ENCODE assay signal across 18 mouse cellular contexts in the genomic region with DNA sequence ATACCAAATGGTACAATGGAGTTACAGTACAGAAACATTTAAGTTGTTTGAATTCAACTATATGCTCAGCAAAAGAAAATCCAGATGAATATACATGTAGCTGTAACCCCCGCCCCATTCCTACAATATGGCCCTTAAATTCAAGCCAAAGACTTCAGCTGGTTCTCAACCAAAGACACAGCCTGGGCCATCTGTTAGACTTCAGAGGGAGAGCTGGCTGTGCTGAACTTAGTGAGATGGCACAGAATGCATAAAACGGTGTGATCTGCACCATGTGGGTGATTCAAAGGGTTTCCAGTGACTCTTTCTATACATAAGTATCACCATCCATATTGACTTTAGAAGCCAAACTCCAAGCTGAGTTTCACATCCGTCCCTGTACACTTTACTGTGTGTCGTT. TPM values are rescaled to one million over a fixed set of nuclear protein-coding genes. Genes with fewer than 3 reads are reported as not detected.
DNase-seq lines count a peak whose midpoint lies in the region; ATAC-seq lines count a peak whose summit lies in the region.
"Had no signal": no experiment of that assay in that cellular context is flagged by ENCODE, and none has a peak within 500 bp of the region (broad histone marks: within the 10 kb centered on the region; RNA-seq: fewer than 3 reads in every experiment).

No protein-coding gene starts in this region.

- H3K27ac ChIP-seq in forebrain, embryonic 13.5 days, result no peak overlapping the region
- H3K27ac ChIP-seq in forebrain, embryonic 12.5 days, result no peak overlapping the region
- H3K27ac ChIP-seq in midbrain, embryonic 11.5 days (ENCODE audit: low read depth, low read length), result no peak overlapping the region
- H3K27ac ChIP-seq in midbrain, embryonic 15.5 days, result no peak overlapping the region
- no peak overlapping the region for H3K27ac ChIP-seq in intestine, embryonic 15.5 days
- H3K27ac ChIP-seq: embryonic facial prominence, embryonic 13.5 days; heart, embryonic 13.5 days; hindbrain, postnatal 0 days; limb, embryonic 10.5 days; liver, embryonic 13.5 days; neural tube, embryonic 13.5 days had no signal

- H3K9me3 ChIP-seq in forebrain, embryonic 13.5 days (replicated peaks), result no peaks in the 10 kb centered on the region
- no peaks in the 10 kb centered on the region for H3K9me3 ChIP-seq in forebrain, embryonic 12.5 days
- H3K9me3 ChIP-seq in midbrain, embryonic 11.5 days (ENCODE audit: control insufficient read depth, low read length), result no peaks in the 10 kb centered on the region
- H3K9me3 ChIP-seq in midbrain, embryonic 15.5 days, result no peaks in the 10 kb centered on the region
- no peaks in the 10 kb centered on the region for H3K9me3 ChIP-seq in intestine, embryonic 15.5 days
- H3K9me3 ChIP-seq: embryonic facial prominence, embryonic 13.5 days; heart, embryonic 13.5 days; limb, embryonic 10.5 days; liver, embryonic 13.5 days; neural tube, embryonic 13.5 days had no signal

- 85% methylated on average over 4 of the region's 4 CpGs for WGBS in forebrain, embryonic 13.5 days
- 87% methylated on average over 4 of the region's 4 CpGs for WGBS in forebrain, embryonic 12.5 days
- 95% methylated on average over 4 of the region's 4 CpGs for WGBS in midbrain, embryonic 11.5 days
- WGBS in midbrain, embryonic 15.5 days, result 90% methylated on average over 4 of the region's 4 CpGs
- 88% methylated on average over 4 of the region's 4 CpGs for WGBS in intestine, embryonic 15.5 days

- H3K4me2 ChIP-seq in forebrain, embryonic 13.5 days, result no peak overlapping the region
- no peak overlapping the region for H3K4me2 ChIP-seq in forebrain, embryonic 12.5 days
- no peak overlapping the region for H3K4me2 ChIP-seq in midbrain, embryonic 11.5 days
- H3K4me2 ChIP-seq in midbrain, embryonic 15.5 days, result no peak overlapping the region
- H3K4me2 ChIP-seq in intestine, embryonic 15.5 days (replicated peaks), result no peak overlapping the region
- H3K4me2 ChIP-seq: embryonic facial prominence, embryonic 13.5 days; heart, embryonic 13.5 days; liver, embryonic 13.5 days; neural tube, embryonic 13.5 days had no signal

- peaks cover 9% of the 10 kb centered on the region; the same call in 1 of the 2 replicates for H3K4me1 ChIP-seq in forebrain, embryonic 13.5 days
- peaks cover 12% of the 10 kb centered on the region for H3K4me1 ChIP-seq in forebrain, embryonic 12.5 days
- peaks cover 5% of the 10 kb centered on the region; the same call in 1 of the 2 replicates for H3K4me1 ChIP-seq in midbrain, embryonic 11.5 days (ENCODE audit: control insufficient read depth, insufficient read depth, low read length)
- H3K4me1 ChIP-seq in midbrain, embryonic 15.5 days, result peaks cover 7% of the 10 kb centered on the region; the same call in 1 of the 2 replicates
- H3K4me1 ChIP-seq in intestine, embryonic 15.5 days (replicated peaks), result 0 out of 2 replicates have a peak, but pooled peaks cover 5% of the 10 kb centered on the region
- H3K4me1 ChIP-seq: liver, embryonic 13.5 days had no signal

- H3K9ac ChIP-seq in forebrain, embryonic 13.5 days, result no peak overlapping the region
- H3K9ac ChIP-seq in forebrain, embryonic 12.5 days, result no peak overlapping the region
- H3K9ac ChIP-seq in midbrain, embryonic 11.5 days (ENCODE audit: low read length), result no peak overlapping the region
- no peak overlapping the region for H3K9ac ChIP-seq in midbrain, embryonic 15.5 days
- H3K9ac ChIP-seq in intestine, embryonic 15.5 days, result no peak overlapping the region
- H3K9ac ChIP-seq: embryonic facial prominence, embryonic 13.5 days; heart, embryonic 13.5 days; liver, embryonic 13.5 days; neural tube, embryonic 13.5 days had no signal

- H3K36me3 ChIP-seq in forebrain, embryonic 13.5 days (ENCODE audit: poor library complexity, severe bottlenecking), result no peaks in the 10 kb centered on the region
- H3K36me3 ChIP-seq in forebrain, embryonic 12.5 days (replicated peaks), result no peaks in the 10 kb centered on the region
- no peaks in the 10 kb centered on the region for H3K36me3 ChIP-seq in midbrain, embryonic 11.5 days (ENCODE audit: control insufficient read depth, insufficient read depth, low read length)
- H3K36me3 ChIP-seq in midbrain, embryonic 15.5 days (replicated peaks), result no peaks in the 10 kb centered on the region
- no peaks in the 10 kb centered on the region for H3K36me3 ChIP-seq in intestine, embryonic 15.5 days
- H3K36me3 ChIP-seq: embryonic facial prominence, embryonic 13.5 days; heart, embryonic 13.5 days; limb, embryonic 10.5 days; liver, embryonic 13.5 days; neural tube, embryonic 13.5 days had no signal

- ATAC-seq in forebrain, embryonic 13.5 days, result peak; percentile 75; the same call in 1 of the 2 replicates
- no peak for ATAC-seq in forebrain, embryonic 12.5 days (ENCODE audit: low FRiP score)
- no peak for ATAC-seq in midbrain, embryonic 11.5 days (ENCODE audit: low FRiP score)
- no peak for ATAC-seq in midbrain, embryonic 15.5 days (replicated peaks)
- no peak for ATAC-seq in intestine, embryonic 15.5 days
- ATAC-seq: hindbrain, postnatal 0 days had no signal

- H3K27me3 ChIP-seq in forebrain, embryonic 13.5 days, result no peaks in the 10 kb centered on the region
- no peaks in the 10 kb centered on the region for H3K27me3 ChIP-seq in forebrain, embryonic 12.5 days
- H3K27me3 ChIP-seq in midbrain, embryonic 11.5 days (ENCODE audit: control insufficient read depth, insufficient read depth, low read length), result no peaks in the 10 kb centered on the region
- H3K27me3 ChIP-seq in midbrain, embryonic 15.5 days (replicated peaks), result no peaks in the 10 kb centered on the region
- H3K27me3 ChIP-seq in intestine, embryonic 15.5 days (replicated peaks), result no peaks in the 10 kb centered on the region
- H3K27me3 ChIP-seq: embryonic facial prominence, embryonic 13.5 days; heart, embryonic 13.5 days; liver, embryonic 13.5 days; neural tube, embryonic 13.5 days had no signal

- no peak overlapping the region for H3K4me3 ChIP-seq in forebrain, embryonic 13.5 days
- no peak overlapping the region for H3K4me3 ChIP-seq in forebrain, embryonic 12.5 days (replicated peaks)
- H3K4me3 ChIP-seq in midbrain, embryonic 11.5 days (ENCODE audit: low read depth, low read length), result no peak overlapping the region
- no peak overlapping the region for H3K4me3 ChIP-seq in midbrain, embryonic 15.5 days
- H3K4me3 ChIP-seq in intestine, embryonic 15.5 days (replicated peaks), result no peak overlapping the region
- H3K4me3 ChIP-seq: embryonic facial prominence, embryonic 13.5 days; heart, embryonic 13.5 days; limb, embryonic 10.5 days; liver, embryonic 13.5 days; neural tube, embryonic 13.5 days had no signal

- peak; percentile 19 for DNase-seq in midbrain, embryonic 11.5 days (ENCODE audit: low spot score, missing footprints)
- peak; percentile 74 for DNase-seq in cerebellum, adult 9-11 months
- peak; percentile 72 for DNase-seq in layer of hippocampus, adult 9-11 months
- no peak for DNase-seq in spleen, adult 18-20 months
- DNase-seq: adrenal gland, postnatal 36 days; heart, postnatal 4 days; kidney, adult 2 months; kidney, postnatal 25 days; liver, embryonic 13.5 days had no signal

RNA-seq across cellular contexts. Expression of a gene that starts 39.1 kb away (rescaled TPM):
- polyA plus RNA-seq in forebrain, embryonic 13.5 days (2015; fragmentation: Nextera tagmentation; extraction: Ambion mirVana), result 8.6 and 14.1 TPM in 2 replicates
- polyA plus RNA-seq in forebrain, embryonic 12.5 days (2016; fragmentation: Nextera tagmentation; extraction: Ambion mirVana), result 12.9 and 17.3 TPM in 2 replicates
- polyA plus RNA-seq in midbrain, embryonic 11.5 days (2014; fragmentation: Nextera tagmentation; extraction: Ambion mirVana), result 11.4 and 11.9 TPM in 2 replicates
- polyA plus RNA-seq in midbrain, embryonic 15.5 days (2015; fragmentation: Nextera tagmentation; extraction: Ambion mirVana), result 9.3 and 12.2 TPM in 2 replicates
- 6.8 and 11.6 TPM in 2 replicates for polyA plus RNA-seq in intestine, embryonic 15.5 days (2015; fragmentation: Nextera tagmentation; extraction: Ambion mirVana)

RNA-seq across cellular contexts. Expression of a gene that starts 39.7 kb away (rescaled TPM):
- polyA plus RNA-seq in forebrain, embryonic 13.5 days (2015; fragmentation: Nextera tagmentation; extraction: Ambion mirVana), result 4.2 and 4.6 TPM in 2 replicates
- 5.3 and 5.7 TPM in 2 replicates for polyA plus RNA-seq in forebrain, embryonic 12.5 days (2016; fragmentation: Nextera tagmentation; extraction: Ambion mirVana)
- polyA plus RNA-seq in midbrain, embryonic 11.5 days (2014; fragmentation: Nextera tagmentation; extraction: Ambion mirVana), result 1.9 and 2.2 TPM in 2 replicates
- polyA plus RNA-seq in midbrain, embryonic 15.5 days (2015; fragmentation: Nextera tagmentation; extraction: Ambion mirVana), result 12.0 and 14.6 TPM in 2 replicates
- polyA plus RNA-seq in intestine, embryonic 15.5 days (2015; fragmentation: Nextera tagmentation; extraction: Ambion mirVana), result 2.4 TPM in 2 replicates

Comparison
In these comparisons a context has a peak if more than half of its experiments do, and no peak if none do; other contexts are left out.
1. DNase-seq: peak in midbrain, embryonic 11.5 days (single experiment), cerebellum, adult 9-11 months (single experiment) and layer of hippocampus, adult 9-11 months (single experiment); none in spleen, adult 18-20 months (0 of 2).